Mouse (Mus musculus) liver, embryonic 13.5 days (tissue): ENCODE results near the gene Ak9. TPM values are rescaled to one million over a fixed set of nuclear protein-coding genes. Genes with fewer than 3 reads are reported as not detected.
"Not testable (repeated sequence)": the region's sequence is repeated elsewhere in the genome, so short reads cannot be mapped to it uniquely, and the experiment has no call there.

Experiments
- ATAC-seq: fragments of 200-750 bp; cut with Nextera tagmentation; 2 replicates; pipeline ENCODE4 v1.8.0; 2017; ENCODE audit warnings: low read depth, mild to moderate bottlenecking, moderate number of reproducible peaks, moderate library complexity
- DNase-seq: peaks from one replicate; pipeline ENCODE4 v3.0.0; 2022
- H3K27ac ChIP-seq: fragments of 300-500 bp; sonication (generic); 2 replicates; pipeline ENCODE4 v1.5.1; 2015; ENCODE audit warnings: moderate library complexity, mild to moderate bottlenecking, inconsistent platforms
- H3K27me3 ChIP-seq: fragments of 300-500 bp; sonication (generic); 2 replicates; pipeline ENCODE4 v1.6.1; 2015; ENCODE audit warnings: mild to moderate bottlenecking, inconsistent platforms
- H3K36me3 ChIP-seq: fragments of 300-500 bp; sonication (generic); 2 replicates; pipeline ENCODE4 v1.6.1; 2015; ENCODE audit warnings: mild to moderate bottlenecking, inconsistent platforms
- H3K4me1 ChIP-seq: fragments of 300-500 bp; sonication (generic); replicated peaks from 2 replicates; pipeline ENCODE4 v1.6.1; 2015; ENCODE audit warnings: inconsistent platforms
- H3K4me2 ChIP-seq: fragments of 300-500 bp; sonication (generic); 2 replicates; pipeline ENCODE4 v1.6.1; 2015; ENCODE audit warnings: inconsistent platforms, mild to moderate bottlenecking, moderate library complexity
- H3K4me3 ChIP-seq: fragments of 300-500 bp; sonication (generic); replicated peaks from 2 replicates; pipeline ENCODE4 v1.5.1; 2015; ENCODE audit warnings: mild to moderate bottlenecking, inconsistent platforms
- H3K9ac ChIP-seq: fragments of 300-500 bp; sonication (generic); 2 replicates; pipeline ENCODE4 v1.6.1; 2015; ENCODE audit warnings: mild to moderate bottlenecking, inconsistent platforms
- H3K9me3 ChIP-seq: fragments of 300-500 bp; sonication (generic); replicated peaks from 2 replicates; pipeline ENCODE4 v1.6.1; 2016; ENCODE audit warnings: inconsistent platforms
- WGBS: fragments of 180-500 bp; shearing (Covaris S2); methylation state at CpG from one replicate; pipeline ENCODE4 v1.1.7; 2015; ENCODE audit not compliant: insufficient replicate concordance; 5-methylcytosine and 5-hydroxymethylcytosine counted together
- polyA plus RNA-seq: library from polyadenylated mRNA; unstranded; fragments of >200 nt; fragmentation: Nextera tagmentation; extraction: Ambion mirVana; gene quantifications from 2 replicates; pipeline ENCODE4 v1.2.1, GENCODE M21; 2015

Gene Ak9
- polyA plus RNA-seq, 1 experiment from 2014 or later: not detected

GRCm38 (mm10) chr10:41332533-41333043 lies 28.8 kb downstream of the Ak9 start:
- no peak for ATAC-seq
- Histone ChIP-seq H3K27ac (no peak overlapping the region), H3K4me2 (no peak overlapping the region), H3K27me3 (no peaks in the 10 kb centered on the region), H3K9ac (no peak overlapping the region), H3K9me3 (no peaks in the 10 kb centered on the region), H3K4me1 (0 out of 2 replicates have a peak, but pooled peaks cover 2% of the 10 kb centered on the region), H3K4me3 (no peak overlapping the region), H3K36me3 (no peaks in the 10 kb centered on the region)
- DNase-seq: no peak
- 51% methylated on average over 2 of the region's 2 CpGs for WGBS

GRCm38 (mm10) chr10:41341346-41341745 lies 37.6 kb downstream of the Ak9 start:
- Histone ChIP-seq H3K4me2 (no peak overlapping the region), H3K27ac (no peak overlapping the region), H3K9ac (no peak overlapping the region), H3K27me3 (no peaks in the 10 kb centered on the region), H3K4me3 (no peak overlapping the region), H3K9me3 (no peaks in the 10 kb centered on the region), H3K4me1 (no peaks in the 10 kb centered on the region), H3K36me3 (no peaks in the 10 kb centered on the region)
- no peak for DNase-seq
- no peak for ATAC-seq
- 79% methylated on average over 7 of the region's 7 CpGs for WGBS

- H3K4me1 ChIP-seq: no peaks in the 10 kb centered on the region
- no peak overlapping the region for H3K27ac ChIP-seq
- DNase-seq: no peak
- H3K27me3 ChIP-seq: no peaks in the 10 kb centered on the region
- no peaks in the 10 kb centered on the region for H3K36me3 ChIP-seq
- no peak for ATAC-seq
- no peak overlapping the region for H3K4me3 ChIP-seq
- H3K4me2 ChIP-seq: no peak overlapping the region
- no peak overlapping the region for H3K9ac ChIP-seq
- no peaks in the 10 kb centered on the region for H3K9me3 ChIP-seq
- 55% methylated on average over 9 of the region's 9 CpGs for whole genome bisulfite sequencing
These were observed 61.3 kb downstream of the Ak9 start for GRCm38 (mm10) chr10:41365086-41365485.

GRCm38 (mm10) chr10:41380466-41380865 lies 76.7 kb downstream of the Ak9 start:
- ATAC-seq: no peak
- 59% methylated on average over 12 of the region's 12 CpGs for WGBS
- Histone ChIP-seq H3K27ac (no peak overlapping the region), H3K4me1 (no peaks in the 10 kb centered on the region), H3K9ac (no peak overlapping the region), H3K4me3 (no peak overlapping the region), H3K27me3 (no peaks in the 10 kb centered on the region), H3K36me3 (no peaks in the 10 kb centered on the region), H3K4me2 (no peak overlapping the region), H3K9me3 (no peaks in the 10 kb centered on the region)
- DNase-seq: no peak

DNA sequence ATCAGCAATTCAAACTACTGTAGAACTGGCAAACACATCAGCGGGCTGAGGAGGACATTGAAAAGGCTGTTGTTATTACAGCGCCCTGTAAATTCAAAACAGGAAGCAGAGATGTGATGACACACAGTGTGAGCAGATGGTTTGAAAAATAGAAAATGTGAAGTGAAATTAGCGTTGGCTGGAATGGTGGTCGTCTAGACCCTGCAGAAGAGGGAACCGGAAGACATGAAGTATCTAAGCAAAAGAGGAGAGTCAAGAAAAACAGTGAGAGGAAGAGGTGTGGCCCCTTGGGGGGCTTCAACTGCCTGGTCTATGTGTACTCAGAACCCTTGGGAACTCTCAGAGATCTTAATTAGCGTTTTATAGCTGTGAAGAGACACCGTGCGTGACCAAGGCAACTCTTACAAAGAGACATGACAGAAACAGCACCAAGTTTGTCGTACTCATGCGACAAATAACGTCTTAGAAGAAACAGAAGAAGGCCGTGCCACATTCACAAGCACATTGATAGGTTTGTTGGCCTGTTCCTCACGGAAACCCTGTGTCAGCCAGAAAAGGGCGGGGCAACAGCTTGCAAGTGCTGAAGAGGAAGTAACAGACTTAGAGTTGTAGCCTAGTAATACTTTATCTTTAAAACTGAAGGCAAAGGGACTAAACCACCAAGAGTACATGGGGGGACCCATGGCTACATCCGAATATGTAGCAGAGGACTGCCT lies 81.9 kb downstream of the Ak9 start:
- WGBS: 41% methylated on average over 15 of the region's 15 CpGs
- DNase-seq (peak; percentile 29), ATAC-seq (no peak)

GRCm38 (mm10) chr10:41393555-41393954 lies 89.8 kb downstream of the Ak9 start:
- no peaks in the 10 kb centered on the region for H3K4me1 ChIP-seq
- no peak overlapping the region for H3K4me2 ChIP-seq
- H3K4me3 ChIP-seq: no peak overlapping the region
- H3K27ac ChIP-seq: no peak overlapping the region
- H3K9ac ChIP-seq: no peak overlapping the region
- WGBS: 40% methylated on average over 2 of the region's 2 CpGs
- H3K27me3 ChIP-seq: no peaks in the 10 kb centered on the region
- H3K36me3 ChIP-seq: no peaks in the 10 kb centered on the region
- no peak for ATAC-seq
- DNase-seq: no peak
- H3K9me3 ChIP-seq: no peaks in the 10 kb centered on the region

More for the DNA sequence above, 81.9 kb downstream of the Ak9 start:
- Histone ChIP-seq H3K4me1 (peaks cover 6% of the 10 kb centered on the region; the same call in 1 of the 2 replicates), H3K4me2 (peak overlapping the region; percentile 6; the same call in 1 of the 2 replicates), H3K27me3 (no peaks in the 10 kb centered on the region), H3K36me3 (no peaks in the 10 kb centered on the region), H3K9me3 (no peaks in the 10 kb centered on the region), H3K4me3 (no peak overlapping the region), H3K27ac (no peak overlapping the region), H3K9ac (no peak overlapping the region)

DNA sequence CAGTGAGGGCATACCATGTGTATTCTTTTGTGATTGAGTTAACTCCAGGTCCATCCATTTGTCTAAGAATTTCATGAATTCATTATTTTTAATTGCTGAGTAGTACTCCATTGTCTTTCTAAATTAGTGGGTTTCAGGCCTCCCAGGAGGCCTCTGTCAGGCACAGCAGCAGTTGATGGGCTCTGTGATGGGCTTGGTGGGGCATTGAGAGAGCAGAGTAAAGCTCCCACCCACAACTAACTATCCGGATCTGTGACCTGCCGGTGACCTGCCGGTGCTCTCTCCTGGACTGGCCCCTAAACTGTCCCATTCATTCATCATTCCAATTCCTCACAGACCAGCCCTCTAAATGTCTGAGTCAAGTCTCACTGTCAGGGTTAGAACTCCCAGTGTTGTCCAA lies 97.3 kb downstream of the Ak9 start:
- Histone ChIP-seq H3K9me3 (no peaks in the 10 kb centered on the region), H3K27me3 (no peaks in the 10 kb centered on the region), H3K36me3 (no peaks in the 10 kb centered on the region), H3K27ac (no peak overlapping the region), H3K4me1 (no peaks in the 10 kb centered on the region), H3K4me2 (no peak overlapping the region), H3K4me3 (no peak overlapping the region), H3K9ac (no peak overlapping the region)
- WGBS: 86% methylated on average over 3 of the region's 3 CpGs
- no peak for DNase-seq
- no peak for ATAC-seq

- ATAC-seq: no peak
- Histone ChIP-seq H3K4me3 (no peak overlapping the region), H3K27me3 (no peaks in the 10 kb centered on the region), H3K27ac (no peak overlapping the region), H3K4me2 (no peak overlapping the region), H3K4me1 (no peaks in the 10 kb centered on the region), H3K36me3 (no peaks in the 10 kb centered on the region), H3K9me3 (no peaks in the 10 kb centered on the region), H3K9ac (no peak overlapping the region)
- DNase-seq: no peak
- WGBS: 56% methylated on average over 2 of the region's 2 CpGs
These were observed 99.6 kb downstream of the Ak9 start for GRCm38 (mm10) chr10:41403364-41403763.

GRCm38 (mm10) chr10:41403893-41404612 lies 100.3 kb downstream of the Ak9 start:
- H3K27ac ChIP-seq: no peak overlapping the region
- no peaks in the 10 kb centered on the region for H3K4me1 ChIP-seq
- H3K9me3 ChIP-seq: no peaks in the 10 kb centered on the region
- no peak for DNase-seq
- WGBS: 40% methylated on average over 3 of the region's 3 CpGs
- H3K4me2 ChIP-seq: no peak overlapping the region
- no peaks in the 10 kb centered on the region for H3K36me3 ChIP-seq
- ATAC-seq: no peak
- H3K9ac ChIP-seq: no peak overlapping the region
- H3K27me3 ChIP-seq: no peaks in the 10 kb centered on the region
- H3K4me3 ChIP-seq: no peak overlapping the region

DNA sequence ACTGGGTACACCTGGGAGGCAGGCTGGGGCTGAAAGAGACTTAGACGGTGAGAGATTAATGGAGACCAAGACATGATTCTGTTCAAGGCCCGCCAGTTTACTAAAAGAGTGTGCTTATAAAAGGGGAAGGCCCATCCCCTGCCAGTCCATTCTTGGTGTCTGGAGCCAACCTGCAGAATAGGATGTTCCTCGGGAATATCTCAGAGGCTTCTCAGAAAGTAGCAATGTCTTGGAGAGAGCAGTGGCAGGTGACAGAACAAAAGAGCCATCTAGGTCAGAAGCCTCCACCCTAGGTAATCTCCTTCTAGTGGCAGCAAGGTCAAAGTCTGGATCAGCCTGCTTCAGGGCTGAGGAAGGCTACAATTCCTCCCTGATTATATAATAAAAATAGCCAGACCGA lies 106.4 kb downstream of the Ak9 start:
- H3K4me1 ChIP-seq, H3K9ac ChIP-seq, H3K27me3 ChIP-seq, H3K27ac ChIP-seq, H3K36me3 ChIP-seq, ATAC-seq, H3K4me3 ChIP-seq, H3K4me2 ChIP-seq, DNase-seq, H3K9me3 ChIP-seq: not testable (repeated sequence)
- 74% methylated on average over 4 of the region's 4 CpGs for WGBS

DNA sequence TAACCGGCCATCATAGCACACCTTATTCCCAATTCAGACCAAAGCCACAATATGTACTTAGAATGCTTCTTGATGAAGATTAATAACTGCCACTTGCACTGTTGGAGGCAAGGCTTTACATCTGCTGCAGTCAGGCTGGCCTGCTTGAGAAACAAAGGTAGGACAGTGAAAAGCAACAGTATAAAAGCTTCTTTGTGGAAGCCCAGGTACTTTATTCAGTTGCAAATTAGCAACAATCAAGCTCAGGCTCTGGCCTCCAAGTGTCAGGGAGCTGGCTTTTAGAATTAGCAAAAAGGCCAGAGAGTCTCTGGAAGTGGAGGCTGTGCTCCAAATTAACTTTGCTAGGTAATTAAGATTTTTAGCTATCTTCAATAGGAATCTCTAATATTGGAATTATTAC lies 107.0 kb downstream of the Ak9 start:
- H3K4me3 ChIP-seq, H3K27me3 ChIP-seq, ATAC-seq, DNase-seq, H3K4me1 ChIP-seq, H3K27ac ChIP-seq, H3K9me3 ChIP-seq, H3K9ac ChIP-seq, H3K4me2 ChIP-seq, H3K36me3 ChIP-seq: not testable (repeated sequence)
- 96% methylated on average over 1 of the region's 1 CpGs for WGBS
